Mouse (Mus musculus): ENCODE measurements at regions not wholly inside any gene's neighbourhood (a gene's known extent, or its start where the extent isn't known, plus 50 kb on each side); places are given as distances from the start of the nearest gene placed in this dataset.

DNA sequence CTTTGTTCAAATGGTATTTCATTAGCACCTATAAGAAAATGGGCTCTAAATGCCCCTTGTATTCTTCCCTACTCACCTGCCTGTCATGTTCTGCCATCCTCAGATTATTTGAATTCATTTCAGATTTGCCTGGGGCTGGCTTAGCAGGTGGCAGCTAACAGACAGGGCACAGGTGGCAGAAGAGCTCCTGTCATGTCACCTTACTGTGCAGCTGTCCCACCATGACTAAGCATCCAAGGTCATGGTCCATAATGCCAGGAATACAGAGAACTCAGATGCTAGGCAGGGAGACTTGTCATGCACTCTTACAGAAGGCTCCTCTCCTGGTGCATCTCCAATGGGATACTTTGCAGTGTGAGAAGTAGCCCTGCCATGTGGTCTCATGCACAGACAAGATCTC lies 458.7 kb downstream of the Tmem135 start:
- TF ChIP-seq POLR2A (IDR thresholded peaks at IDR 0.05; ENCODE audit: low read depth, low read length) = no peak
- no peak for TF ChIP-seq CTCF (IDR thresholded peaks at IDR 0.05; ENCODE audit: extremely low read depth, insufficient read length, insufficient replicate concordance, low read depth, low read length)
